Mouse (Mus musculus): ENCODE measurements around the gene Elf4. TPM values are rescaled to one million over a fixed set of nuclear protein-coding genes. Genes with fewer than 3 reads are reported as not detected.
"Not testable (repeated sequence)": the region's sequence is repeated elsewhere in the genome, so short reads cannot be mapped to it uniquely, and the experiment has no call there.

Gene Elf4
- polyA plus RNA-seq, 1 experiment from 2014 or later: 17.0 TPM

DNA sequence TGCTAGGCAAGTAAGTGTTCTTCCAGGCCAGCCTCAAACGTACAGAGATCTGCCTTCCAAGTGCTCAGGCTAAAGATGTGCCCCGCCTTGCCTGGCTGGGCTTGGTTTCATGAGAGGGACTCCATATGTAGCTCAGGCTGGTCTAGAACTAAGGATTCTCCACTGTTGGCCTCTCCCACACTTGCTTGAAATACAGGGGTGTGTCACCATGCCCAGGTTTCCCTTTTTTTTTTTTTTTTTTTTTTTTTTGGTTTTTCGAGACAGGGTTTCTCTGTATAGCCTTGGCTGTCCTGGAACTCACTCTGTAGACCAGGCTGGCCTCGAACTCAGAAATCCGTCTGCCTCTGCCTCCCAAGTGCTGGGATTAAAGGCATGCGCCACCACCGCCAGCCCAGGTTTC lies 26.9 kb downstream of the Elf4 start:
- peaks cover 41% of the 10 kb centered on the region for H3K4me1 ChIP-seq (replicated peaks)
- not testable (repeated sequence) for H3K27ac ChIP-seq (ENCODE audit: poor library complexity, severe bottlenecking); H3K4me2 ChIP-seq; H3K36me3 ChIP-seq; ATAC-seq (ENCODE audit: insufficient number of reproducible peaks, low FRiP score); H3K4me3 ChIP-seq; H3K27me3 ChIP-seq (replicated peaks); H3K9ac ChIP-seq; H3K9me3 ChIP-seq (replicated peaks)
- WGBS: 78% methylated on average over 7 of the region's 7 CpGs

DNA sequence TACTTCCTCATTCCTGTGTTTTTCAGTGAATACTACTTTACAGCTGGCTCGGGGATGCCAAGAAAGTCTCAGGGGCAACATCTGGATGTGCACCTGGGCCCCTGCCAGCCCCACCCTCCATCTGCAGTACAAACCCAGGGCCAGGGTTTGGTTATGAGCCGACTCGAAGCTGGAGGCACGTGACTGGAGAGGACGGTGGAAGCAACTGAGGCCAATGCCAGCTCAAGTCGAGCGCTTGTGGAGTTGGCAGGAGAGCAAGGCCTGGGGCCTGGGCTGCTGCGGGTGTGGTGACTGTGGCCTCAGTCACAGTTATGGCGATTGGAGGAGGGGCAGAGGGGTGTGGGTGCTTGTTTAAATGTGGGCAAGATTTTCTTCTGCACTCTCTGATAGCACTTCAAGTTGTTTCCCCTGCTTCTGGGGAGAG lies 27.4 kb downstream of the Elf4 start:
- Histone ChIP-seq H3K27ac (ENCODE audit: poor library complexity, severe bottlenecking) (no peak overlapping the region), H3K9ac (no peak overlapping the region), H3K9me3 (replicated peaks) (no peaks in the 10 kb centered on the region), H3K4me3 (no peak overlapping the region), H3K36me3 (no peaks in the 10 kb centered on the region), H3K4me2 (no peak overlapping the region), H3K4me1 (replicated peaks) (peaks cover 41% of the 10 kb centered on the region), H3K27me3 (replicated peaks) (no peaks in the 10 kb centered on the region)
- ATAC-seq (ENCODE audit: insufficient number of reproducible peaks, low FRiP score): no peak
- WGBS: 75% methylated on average over 9 of the region's 9 CpGs

- Histone ChIP-seq H3K27me3 (replicated peaks) (no peaks in the 10 kb centered on the region), H3K36me3 (no peaks in the 10 kb centered on the region), H3K4me2 (no peak overlapping the region), H3K9ac (no peak overlapping the region), H3K27ac (ENCODE audit: poor library complexity, severe bottlenecking) (no peak overlapping the region), H3K4me3 (no peak overlapping the region), H3K4me1 (replicated peaks) (peaks cover 41% of the 10 kb centered on the region), H3K9me3 (replicated peaks) (no peaks in the 10 kb centered on the region)
- WGBS: 78% methylated on average over 1 of the region's 1 CpGs
- ATAC-seq (ENCODE audit: insufficient number of reproducible peaks, low FRiP score): no peak
Measured at GRCm38 (mm10) chrX:48434251-48434650, 28.7 kb downstream of the Elf4 start.

DNA sequence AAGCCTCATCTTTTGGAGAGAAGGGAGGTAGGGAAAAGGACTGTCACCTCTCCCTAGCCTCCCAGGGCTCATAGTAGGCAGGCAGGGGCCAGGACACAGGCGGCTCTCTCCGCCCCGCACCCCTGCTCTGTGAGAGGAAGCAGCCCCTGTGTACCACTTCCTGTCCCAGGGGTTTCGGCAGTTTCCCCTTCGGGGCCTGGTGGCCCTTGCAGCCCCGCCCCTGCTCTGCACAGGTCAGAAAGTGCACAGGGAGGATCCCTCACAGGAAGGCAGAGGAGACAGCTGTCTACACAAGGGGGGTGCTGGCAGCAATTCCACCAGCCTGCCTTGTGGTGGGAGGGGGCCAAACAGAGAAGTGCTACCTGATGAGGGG lies 29.4 kb downstream of the Elf4 start:
- Histone ChIP-seq H3K4me1 (replicated peaks) (peaks cover 36% of the 10 kb centered on the region), H3K27ac (ENCODE audit: poor library complexity, severe bottlenecking) (no peak overlapping the region), H3K9ac (no peak overlapping the region), H3K36me3 (no peaks in the 10 kb centered on the region), H3K9me3 (replicated peaks) (no peaks in the 10 kb centered on the region), H3K4me3 (no peak overlapping the region), H3K4me2 (0 out of 2 replicates have a peak overlapping the region, but pooled peaks have one; percentile 4), H3K27me3 (replicated peaks) (no peaks in the 10 kb centered on the region)
- WGBS: 33% methylated on average over 6 of the region's 6 CpGs
- peak; percentile 58; the same call in 1 of the 2 replicates for ATAC-seq (ENCODE audit: insufficient number of reproducible peaks, low FRiP score)

DNA sequence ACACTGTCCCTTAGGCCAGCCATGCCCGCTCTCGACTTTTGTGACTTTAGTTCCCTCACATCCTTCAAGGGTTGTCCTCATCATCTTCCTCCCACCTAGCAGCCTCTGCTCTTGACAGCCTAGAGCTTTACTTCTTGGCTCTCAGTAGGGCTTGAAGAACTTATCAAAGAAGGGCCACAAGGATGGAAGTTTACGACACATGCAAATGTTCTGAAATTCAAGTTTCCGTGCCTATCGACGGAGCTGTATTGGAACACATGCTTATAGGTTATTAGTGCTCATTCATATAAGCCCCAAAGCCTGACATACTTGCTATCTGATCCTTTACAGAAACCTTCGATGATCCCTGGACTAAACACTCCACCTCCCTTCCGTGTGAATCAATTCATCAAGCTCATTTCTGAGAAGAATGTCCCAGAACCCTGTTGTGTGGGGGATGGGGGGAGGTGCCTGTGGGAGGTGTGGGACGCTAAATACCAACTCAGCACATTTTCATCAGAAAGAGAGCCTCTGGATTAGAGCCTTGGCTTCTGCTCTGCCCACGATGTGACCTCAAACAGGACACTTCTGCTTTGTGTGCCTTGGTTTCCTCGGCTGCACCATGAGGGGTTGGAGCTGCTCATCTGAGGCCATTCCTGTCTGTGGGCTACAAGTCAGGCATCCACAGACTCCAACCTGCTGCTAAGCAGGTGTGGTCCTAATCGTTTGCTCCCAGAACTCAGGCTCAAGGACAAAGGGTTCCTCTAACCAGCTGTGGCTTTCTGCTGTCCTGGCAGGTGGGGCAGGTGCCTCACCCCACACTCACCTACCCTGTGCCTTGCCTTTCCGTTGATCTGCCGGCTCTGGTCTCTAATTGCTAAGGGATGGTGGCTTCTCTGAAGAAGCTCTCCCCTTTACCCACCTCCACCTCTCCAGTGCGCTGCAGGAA lies 30.1 kb downstream of the Elf4 start:
- no peak overlapping the region for H3K4me3 ChIP-seq
- 61% methylated on average over 15 of the region's 15 CpGs for WGBS
- H3K27me3 ChIP-seq (replicated peaks): no peaks in the 10 kb centered on the region
- H3K9ac ChIP-seq: no peak overlapping the region
- no peaks in the 10 kb centered on the region for H3K36me3 ChIP-seq
- H3K4me2 ChIP-seq: 0 out of 2 replicates have a peak overlapping the region, but pooled peaks have one; percentile 4
- H3K4me1 ChIP-seq (replicated peaks): peaks cover 42% of the 10 kb centered on the region
- no peak overlapping the region for H3K27ac ChIP-seq (ENCODE audit: poor library complexity, severe bottlenecking)
- ATAC-seq (ENCODE audit: insufficient number of reproducible peaks, low FRiP score): no peak
- H3K9me3 ChIP-seq (replicated peaks): no peaks in the 10 kb centered on the region

DNA sequence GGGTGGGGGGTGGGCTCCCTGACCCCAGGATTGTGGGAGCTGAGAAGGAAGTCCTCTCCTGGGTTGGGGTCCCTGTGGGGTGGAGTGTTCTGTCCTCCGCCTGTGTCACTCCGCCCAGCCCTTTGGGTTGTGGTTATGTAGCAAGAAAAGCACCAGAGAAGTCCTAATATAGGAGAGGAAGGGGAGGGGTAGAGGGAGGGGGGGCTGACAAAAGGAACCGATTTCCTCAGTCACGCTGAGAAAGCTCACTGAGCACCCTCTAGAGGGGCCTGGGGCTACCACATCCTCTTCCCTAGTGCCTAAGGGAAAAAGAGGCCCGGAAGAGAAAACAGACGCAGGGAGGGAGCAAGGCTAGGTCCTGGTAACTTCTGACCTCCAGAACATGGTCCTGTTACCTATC lies 33.4 kb downstream of the Elf4 start:
- Histone ChIP-seq H3K9ac (no peak overlapping the region; the same call in 1 of the 2 replicates), H3K27ac (ENCODE audit: poor library complexity, severe bottlenecking) (no peak overlapping the region)
- ATAC-seq (ENCODE audit: insufficient number of reproducible peaks, low FRiP score): 0 out of 2 replicates have a peak, but pooled peaks have one; percentile 10

GRCm38 (mm10) chrX:48429100-48429499 lies 33.8 kb downstream of the Elf4 start:
- Histone ChIP-seq H3K36me3 (no peaks in the 10 kb centered on the region), H3K4me1 (replicated peaks) (peaks cover 57% of the 10 kb centered on the region), H3K27ac (ENCODE audit: poor library complexity, severe bottlenecking) (no peak overlapping the region), H3K9me3 (replicated peaks) (no peaks in the 10 kb centered on the region), H3K9ac (no peak overlapping the region), H3K27me3 (replicated peaks) (no peaks in the 10 kb centered on the region), H3K4me2 (no peak overlapping the region), H3K4me3 (no peak overlapping the region)
- no peak for ATAC-seq (ENCODE audit: insufficient number of reproducible peaks, low FRiP score)

More for the DNA sequence above, 33.4 kb downstream of the Elf4 start:
- Histone ChIP-seq H3K4me2 (no peak overlapping the region), H3K36me3 (no peaks in the 10 kb centered on the region), H3K4me3 (no peak overlapping the region), H3K4me1 (replicated peaks) (peaks cover 57% of the 10 kb centered on the region), H3K9me3 (replicated peaks) (no peaks in the 10 kb centered on the region), H3K27me3 (replicated peaks) (no peaks in the 10 kb centered on the region)
- 29% methylated on average over 6 of the region's 6 CpGs for WGBS

DNA sequence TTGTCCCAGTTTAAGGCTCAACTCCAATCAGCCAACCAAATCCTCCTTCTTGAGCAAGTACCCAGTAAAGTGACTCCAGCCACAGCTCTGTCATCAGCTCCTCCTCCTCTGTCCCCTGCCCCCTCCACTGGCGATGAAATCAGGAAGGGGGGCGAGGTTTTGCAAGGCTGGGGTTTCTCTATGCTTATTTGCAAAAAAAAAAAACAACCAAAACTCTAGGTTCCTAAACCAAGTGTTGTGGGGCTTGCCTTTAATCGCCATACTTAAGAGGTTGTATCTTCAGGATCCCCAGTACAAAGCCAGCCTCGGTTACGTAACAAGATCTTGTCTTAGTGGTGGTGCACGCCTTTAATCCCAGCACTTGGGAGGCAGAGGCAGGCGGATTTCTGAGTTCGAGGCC lies 34.3 kb downstream of the Elf4 start:
- 80% methylated on average over 8 of the region's 8 CpGs for WGBS
- H3K9ac ChIP-seq: no peak overlapping the region
- no peaks in the 10 kb centered on the region for H3K36me3 ChIP-seq
- H3K4me2 ChIP-seq: no peak overlapping the region
- no peak overlapping the region for H3K4me3 ChIP-seq
- no peaks in the 10 kb centered on the region for H3K9me3 ChIP-seq (replicated peaks)
- no peaks in the 10 kb centered on the region for H3K27me3 ChIP-seq (replicated peaks)
- H3K27ac ChIP-seq (ENCODE audit: poor library complexity, severe bottlenecking): no peak overlapping the region
- ATAC-seq (ENCODE audit: insufficient number of reproducible peaks, low FRiP score): no peak
- H3K4me1 ChIP-seq (replicated peaks): peaks cover 55% of the 10 kb centered on the region

- no peak for ATAC-seq (ENCODE audit: insufficient number of reproducible peaks, low FRiP score)
- H3K36me3 ChIP-seq: no peaks in the 10 kb centered on the region
- no peaks in the 10 kb centered on the region for H3K27me3 ChIP-seq (replicated peaks)
- no peak overlapping the region for H3K27ac ChIP-seq (ENCODE audit: poor library complexity, severe bottlenecking)
- H3K4me2 ChIP-seq: no peak overlapping the region
- 49% methylated on average over 6 of the region's 6 CpGs for WGBS
- H3K9me3 ChIP-seq (replicated peaks): no peaks in the 10 kb centered on the region
- no peak overlapping the region for H3K9ac ChIP-seq
- H3K4me1 ChIP-seq (replicated peaks): peaks cover 51% of the 10 kb centered on the region
- no peak overlapping the region for H3K4me3 ChIP-seq
Measured at GRCm38 (mm10) chrX:48428241-48428640, 34.7 kb downstream of the Elf4 start.

DNA sequence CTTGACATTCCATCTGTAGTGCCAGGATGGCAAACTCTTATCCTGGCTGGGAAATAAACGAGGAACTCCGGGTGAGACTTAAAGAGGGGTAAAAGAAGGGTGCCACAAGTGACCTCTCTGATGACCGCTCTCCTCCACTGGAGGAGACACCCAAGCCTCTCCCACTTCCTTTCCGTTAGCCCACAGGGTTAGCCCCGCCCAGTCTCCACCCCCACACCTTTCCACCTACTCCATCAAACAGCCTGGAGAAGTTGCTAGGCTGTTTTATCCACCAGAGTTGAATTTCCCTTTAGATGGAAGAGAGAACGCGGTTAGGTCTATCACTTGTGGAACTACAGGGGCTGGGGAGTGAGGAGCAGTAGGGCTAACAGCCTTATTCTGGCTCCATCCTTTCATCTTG lies 37.7 kb downstream of the Elf4 start:
- no peaks in the 10 kb centered on the region for H3K9me3 ChIP-seq (replicated peaks)
- peaks cover 41% of the 10 kb centered on the region for H3K4me1 ChIP-seq (replicated peaks)
- H3K9ac ChIP-seq: no peak overlapping the region
- no peak overlapping the region for H3K4me3 ChIP-seq
- 47% methylated on average over 7 of the region's 7 CpGs for WGBS
- no peaks in the 10 kb centered on the region for H3K27me3 ChIP-seq (replicated peaks)
- H3K4me2 ChIP-seq: peak overlapping the region; percentile 45; the same call in 1 of the 2 replicates
- no peak overlapping the region for H3K27ac ChIP-seq (ENCODE audit: poor library complexity, severe bottlenecking)
- H3K36me3 ChIP-seq: no peaks in the 10 kb centered on the region; the same call in 1 of the 2 replicates
- no peak for ATAC-seq (ENCODE audit: insufficient number of reproducible peaks, low FRiP score)

DNA sequence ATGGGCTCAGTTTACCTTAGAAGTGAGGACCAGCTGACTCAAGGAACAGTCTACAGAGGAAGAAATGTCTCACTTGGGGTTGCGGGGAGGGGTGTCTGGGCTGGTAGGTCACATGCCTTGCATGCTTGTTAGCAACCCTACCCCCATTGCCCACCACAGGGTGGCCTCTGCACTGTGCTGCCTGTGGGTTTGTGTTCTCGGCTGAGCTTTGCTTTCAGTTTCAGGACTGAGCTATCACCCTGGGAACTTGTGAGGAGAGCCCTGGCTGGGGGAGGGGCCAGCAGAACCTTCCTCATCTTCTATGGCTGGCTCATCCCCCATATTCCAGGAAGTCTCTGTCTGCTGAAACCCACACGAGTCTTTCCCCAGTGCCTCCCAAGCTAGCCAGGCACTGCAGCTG lies 38.3 kb downstream of the Elf4 start:
- H3K36me3 ChIP-seq: peaks cover 3% of the 10 kb centered on the region; the same call in 1 of the 2 replicates
- no peak overlapping the region for H3K4me3 ChIP-seq
- ATAC-seq (ENCODE audit: insufficient number of reproducible peaks, low FRiP score): no peak
- peak overlapping the region; percentile 45 for H3K4me2 ChIP-seq
- peaks cover 37% of the 10 kb centered on the region for H3K4me1 ChIP-seq (replicated peaks)
- no peak overlapping the region for H3K9ac ChIP-seq
- 36% methylated on average over 3 of the region's 3 CpGs for WGBS
- H3K27ac ChIP-seq (ENCODE audit: poor library complexity, severe bottlenecking): peak overlapping the region; percentile 18; the same call in 1 of the 2 replicates
- H3K27me3 ChIP-seq (replicated peaks): no peaks in the 10 kb centered on the region
- no peaks in the 10 kb centered on the region for H3K9me3 ChIP-seq (replicated peaks)

All from heart, embryonic 12.5 days (tissue).